Mouse (Mus musculus) embryonic facial prominence, embryonic 12.5 days (tissue): ENCODE data around the gene Cacng7. TPM values are rescaled to one million over a fixed set of nuclear protein-coding genes. Genes with fewer than 3 reads are reported as not detected.
A peak's percentile ranks its signal among the peaks of the same experiment; 100 is the strongest.

Experiments used
- ATAC-seq: fragments of 200-750 bp; cut with Nextera tagmentation; 2 replicates; pipeline ENCODE4 v1.8.0; 2017; ENCODE audit not compliant: insufficient number of reproducible peaks, insufficient read depth, low FRiP score, low TSS enrichment
- H3K27ac ChIP-seq: fragments of 300-500 bp; sonication (generic); 2 replicates; pipeline ENCODE4 v1.5.1; 2016; ENCODE audit warnings: mild to moderate bottlenecking
- H3K27me3 ChIP-seq: fragments of 300-500 bp; sonication (generic); 2 replicates; pipeline ENCODE4 v1.6.1; 2016; ENCODE audit warnings: mild to moderate bottlenecking, moderate library complexity
- H3K36me3 ChIP-seq: fragments of 300-500 bp; sonication (generic); 2 replicates; pipeline ENCODE4 v1.6.1; 2016; ENCODE audit warnings: mild to moderate bottlenecking
- H3K4me1 ChIP-seq: fragments of 300-500 bp; sonication (generic); 2 replicates; pipeline ENCODE4 v1.6.1; 2016
- H3K4me2 ChIP-seq: fragments of 300-500 bp; sonication (generic); replicated peaks from 2 replicates; pipeline ENCODE4 v1.6.1; 2016; ENCODE audit warnings: mild to moderate bottlenecking, moderate library complexity
- H3K4me3 ChIP-seq: fragments of 300-500 bp; sonication (generic); 2 replicates; pipeline ENCODE4 v1.5.1; 2016; ENCODE audit warnings: mild to moderate bottlenecking
- H3K9ac ChIP-seq: fragments of 300-500 bp; sonication (generic); 2 replicates; pipeline ENCODE4 v1.6.1; 2016; ENCODE audit warnings: mild to moderate bottlenecking, moderate library complexity
- H3K9me3 ChIP-seq: fragments of 300-500 bp; sonication (generic); 2 replicates; pipeline ENCODE4 v1.6.1; 2016; ENCODE audit warnings: mild to moderate bottlenecking, moderate library complexity
- WGBS: fragments of 180-500 bp; shearing (Covaris S2); methylation state at CpG from one replicate; pipeline ENCODE4 v1.1.7; 2016; 5-methylcytosine and 5-hydroxymethylcytosine counted together
- polyA plus RNA-seq: library from polyadenylated mRNA; unstranded; fragments of >200 nt; fragmentation: Nextera tagmentation; extraction: Ambion mirVana; gene quantifications from 2 replicates; pipeline ENCODE4 v1.2.1, GENCODE M21; 2016

The Cacng7 gene
- polyA plus RNA-seq, 1 experiment from 2014 or later, result 3.7 TPM

GRCm38 (mm10) chr7:3351536-3351935 lies 18.8 kb downstream of the Cacng7 start:
- Histone ChIP-seq H3K9me3 (no peaks in the 10 kb centered on the region), H3K9ac (no peak overlapping the region), H3K4me3 (no peak overlapping the region), H3K27ac (no peak overlapping the region), H3K27me3 (no peaks in the 10 kb centered on the region), H3K36me3 (peaks cover 67% of the 10 kb centered on the region), H3K4me2 (no peak overlapping the region), H3K4me1 (no peaks in the 10 kb centered on the region)
- 79% methylated on average over 1 of the region's 1 CpGs for WGBS
- ATAC-seq, result no peak

DNA sequence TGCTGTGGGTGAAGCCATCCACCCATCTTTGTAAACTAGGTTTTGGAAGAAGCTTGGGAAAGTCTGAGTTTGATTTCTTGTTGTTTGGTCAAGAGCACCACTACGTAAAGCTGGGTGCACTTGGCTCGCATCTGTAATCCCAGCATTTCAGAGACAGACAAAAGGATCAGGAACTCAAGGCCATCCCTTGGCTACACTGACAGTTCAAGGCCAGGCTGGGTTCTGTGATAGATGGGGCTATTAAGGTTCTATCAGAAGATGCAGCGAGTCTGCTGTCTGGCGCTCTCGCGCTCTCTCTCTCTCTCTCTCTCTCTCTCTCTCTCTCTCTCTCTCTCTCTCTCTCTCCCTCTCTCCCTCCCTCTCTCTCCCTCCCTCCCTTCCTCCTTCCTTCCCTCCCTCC lies 22.1 kb downstream of the Cacng7 start:
- peaks cover 50% of the 10 kb centered on the region for H3K36me3 ChIP-seq
- WGBS, result 89% methylated on average over 6 of the region's 6 CpGs
- H3K9me3 ChIP-seq, result no peaks in the 10 kb centered on the region
- H3K4me2 ChIP-seq, result no peak overlapping the region
- H3K4me1 ChIP-seq, result no peaks in the 10 kb centered on the region
- H3K9ac ChIP-seq, result no peak overlapping the region
- no peak overlapping the region for H3K27ac ChIP-seq
- no peak for ATAC-seq
- H3K27me3 ChIP-seq, result no peaks in the 10 kb centered on the region
- no peak overlapping the region for H3K4me3 ChIP-seq

- H3K9me3 ChIP-seq, result no peaks in the 10 kb centered on the region
- H3K36me3 ChIP-seq, result peaks cover 52% of the 10 kb centered on the region
- ATAC-seq, result no peak
- H3K27ac ChIP-seq, result no peak overlapping the region
- peaks cover 9% of the 10 kb centered on the region for H3K27me3 ChIP-seq
- H3K9ac ChIP-seq, result no peak overlapping the region
- H3K4me3 ChIP-seq, result no peak overlapping the region
- no peaks in the 10 kb centered on the region for H3K4me1 ChIP-seq
- no peak overlapping the region for H3K4me2 ChIP-seq
- WGBS, result 85% methylated on average over 1 of the region's 1 CpGs
Observed at GRCm38 (mm10) chr7:3360678-3361077, 27.9 kb downstream of the Cacng7 start.

GRCm38 (mm10) chr7:3365547-3366279 lies 33.0 kb downstream of the Cacng7 start:
- no peak overlapping the region for H3K4me2 ChIP-seq
- 47% methylated on average over 11 of the region's 11 CpGs for WGBS

GRCm38 (mm10) chr7:3366705-3367516 lies 34.2 kb downstream of the Cacng7 start:
- no peak overlapping the region for H3K4me3 ChIP-seq
- H3K4me2 ChIP-seq, result no peak overlapping the region
- H3K36me3 ChIP-seq, result peaks cover 25% of the 10 kb centered on the region; the same call in 1 of the 2 replicates
- no peaks in the 10 kb centered on the region for H3K9me3 ChIP-seq
- H3K27me3 ChIP-seq, result peaks cover 18% of the 10 kb centered on the region
- 17% methylated on average over 42 of the region's 42 CpGs for WGBS
- no peak overlapping the region for H3K27ac ChIP-seq
- no peak overlapping the region for H3K9ac ChIP-seq
- peaks cover 6% of the 10 kb centered on the region for H3K4me1 ChIP-seq
- no peak for ATAC-seq

More at GRCm38 (mm10) chr7:3365547-3366279, 33.0 kb downstream of the Cacng7 start:
- H3K9ac ChIP-seq, result no peak overlapping the region
- no peak for ATAC-seq
- H3K27ac ChIP-seq, result no peak overlapping the region
- H3K9me3 ChIP-seq, result no peaks in the 10 kb centered on the region
- peaks cover 28% of the 10 kb centered on the region; the same call in 1 of the 2 replicates for H3K36me3 ChIP-seq
- H3K4me3 ChIP-seq, result no peak overlapping the region
- H3K27me3 ChIP-seq, result peaks cover 18% of the 10 kb centered on the region
- H3K4me1 ChIP-seq, result peaks cover 6% of the 10 kb centered on the region

GRCm38 (mm10) chr7:3367569-3367968 lies 34.8 kb downstream of the Cacng7 start:
- H3K9ac ChIP-seq, result no peak overlapping the region
- 7% methylated on average over 10 of the region's 11 CpGs for WGBS
- H3K27me3 ChIP-seq, result peaks cover 18% of the 10 kb centered on the region

DNA sequence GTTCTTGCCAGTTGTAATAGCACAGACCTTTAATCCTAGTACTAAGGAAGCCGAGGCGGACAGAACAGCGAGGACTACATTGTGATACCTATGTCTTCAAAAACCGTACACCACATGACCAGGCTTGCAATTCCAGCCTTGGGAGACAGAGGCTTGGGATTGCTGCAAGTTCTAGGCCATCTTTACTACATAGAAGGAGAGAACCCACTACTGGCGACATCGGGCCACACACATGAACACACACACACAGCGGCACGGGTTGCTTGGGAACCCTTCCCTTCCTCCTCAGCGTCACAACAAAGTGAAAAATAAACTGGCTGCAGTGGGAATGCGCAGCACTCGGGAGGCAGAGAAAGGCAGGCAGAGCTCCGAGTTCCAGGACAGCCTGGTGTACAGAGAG lies 35.6 kb downstream of the Cacng7 start:
- no peak for ATAC-seq
- H3K4me3 ChIP-seq, result no peak overlapping the region
- H3K4me2 ChIP-seq, result no peak overlapping the region

More at GRCm38 (mm10) chr7:3367569-3367968, 34.8 kb downstream of the Cacng7 start:
- ATAC-seq, result no peak
- Histone ChIP-seq H3K4me1 (peaks cover 6% of the 10 kb centered on the region), H3K27ac (no peak overlapping the region), H3K9me3 (no peaks in the 10 kb centered on the region), H3K4me3 (no peak overlapping the region), H3K4me2 (peak overlapping the region; percentile 32), H3K36me3 (peaks cover 23% of the 10 kb centered on the region; the same call in 1 of the 2 replicates)

GRCm38 (mm10) chr7:3369189-3369588 lies 36.4 kb downstream of the Cacng7 start:
- H3K4me1 ChIP-seq, result peaks cover 6% of the 10 kb centered on the region
- peaks cover 20% of the 10 kb centered on the region; the same call in 1 of the 2 replicates for H3K36me3 ChIP-seq
- no peak overlapping the region for H3K9ac ChIP-seq
- ATAC-seq, result no peak
- WGBS, result 77% methylated on average over 6 of the region's 6 CpGs
- no peak overlapping the region for H3K27ac ChIP-seq
- H3K9me3 ChIP-seq, result no peaks in the 10 kb centered on the region
- no peak overlapping the region for H3K4me3 ChIP-seq
- H3K27me3 ChIP-seq, result peaks cover 18% of the 10 kb centered on the region
- no peak overlapping the region for H3K4me2 ChIP-seq

More for the DNA sequence above, 35.6 kb downstream of the Cacng7 start:
- peaks cover 18% of the 10 kb centered on the region for H3K27me3 ChIP-seq
- H3K27ac ChIP-seq, result no peak overlapping the region
- no peaks in the 10 kb centered on the region for H3K9me3 ChIP-seq
- H3K9ac ChIP-seq, result no peak overlapping the region
- H3K36me3 ChIP-seq, result peaks cover 23% of the 10 kb centered on the region; the same call in 1 of the 2 replicates
- H3K4me1 ChIP-seq, result peaks cover 6% of the 10 kb centered on the region
- 32% methylated on average over 12 of the region's 12 CpGs for WGBS

GRCm38 (mm10) chr7:3370407-3370806 lies 37.7 kb downstream of the Cacng7 start:
- no peak overlapping the region for H3K9ac ChIP-seq
- H3K27ac ChIP-seq, result no peak overlapping the region
- H3K4me2 ChIP-seq, result no peak overlapping the region
- H3K4me1 ChIP-seq, result peaks cover 6% of the 10 kb centered on the region
- no peak for ATAC-seq
- peaks cover 12% of the 10 kb centered on the region for H3K27me3 ChIP-seq
- H3K36me3 ChIP-seq, result peaks cover 8% of the 10 kb centered on the region; the same call in 1 of the 2 replicates
- WGBS, result 46% methylated on average over 4 of the region's 4 CpGs
- H3K4me3 ChIP-seq, result no peak overlapping the region
- no peaks in the 10 kb centered on the region for H3K9me3 ChIP-seq

- H3K27ac ChIP-seq, result no peak overlapping the region
- no peaks in the 10 kb centered on the region for H3K36me3 ChIP-seq
- H3K4me1 ChIP-seq, result peaks cover 6% of the 10 kb centered on the region
- no peak for ATAC-seq
- H3K4me3 ChIP-seq, result no peak overlapping the region
- H3K27me3 ChIP-seq, result no peaks in the 10 kb centered on the region
- H3K9me3 ChIP-seq, result no peaks in the 10 kb centered on the region
- WGBS, result 57% methylated on average over 2 of the region's 2 CpGs
- H3K4me2 ChIP-seq, result no peak overlapping the region
- no peak overlapping the region for H3K9ac ChIP-seq
Observed at GRCm38 (mm10) chr7:3372376-3372775, 39.6 kb downstream of the Cacng7 start.

DNA sequence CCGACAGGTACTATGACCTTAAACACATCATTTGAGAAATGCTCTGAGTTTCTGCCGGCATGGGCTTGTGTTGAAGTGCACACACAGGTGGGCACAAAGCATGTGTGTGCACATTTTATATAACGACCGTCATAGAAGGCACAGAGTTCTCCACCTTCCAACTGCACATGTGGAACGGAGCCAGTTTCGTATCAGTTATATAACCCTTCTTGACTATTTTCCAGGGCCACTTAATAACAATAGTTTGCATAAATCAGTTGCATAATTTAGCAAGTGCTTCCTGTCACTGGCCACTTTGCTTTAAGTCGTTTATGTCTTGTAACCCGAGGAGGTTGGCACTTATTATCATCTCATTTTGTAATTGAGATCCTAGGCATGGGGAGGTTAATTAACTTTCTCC lies 41.0 kb downstream of the Cacng7 start:
- no peaks in the 10 kb centered on the region for H3K27me3 ChIP-seq
- no peaks in the 10 kb centered on the region for H3K36me3 ChIP-seq
- H3K4me2 ChIP-seq, result no peak overlapping the region
- H3K27ac ChIP-seq, result no peak overlapping the region
- no peak for ATAC-seq
- no peaks in the 10 kb centered on the region for H3K9me3 ChIP-seq
- no peak overlapping the region for H3K4me3 ChIP-seq
- H3K4me1 ChIP-seq, result no peaks in the 10 kb centered on the region
- 83% methylated on average over 8 of the region's 8 CpGs for WGBS
- H3K9ac ChIP-seq, result no peak overlapping the region

GRCm38 (mm10) chr7:3376831-3377230 lies 44.1 kb downstream of the Cacng7 start:
- Histone ChIP-seq H3K27me3 (no peaks in the 10 kb centered on the region), H3K4me3 (no peak overlapping the region), H3K4me1 (no peaks in the 10 kb centered on the region), H3K27ac (no peak overlapping the region), H3K9me3 (no peaks in the 10 kb centered on the region), H3K4me2 (no peak overlapping the region), H3K9ac (no peak overlapping the region), H3K36me3 (no peaks in the 10 kb centered on the region)
- WGBS, result 46% methylated on average over 4 of the region's 4 CpGs
- ATAC-seq, result no peak
